Mouse (Mus musculus) lung, embryonic 16.5 days (tissue): ENCODE measurements around the gene 1700113H08Rik. TPM values are rescaled to one million over a fixed set of nuclear protein-coding genes. Genes with fewer than 3 reads are reported as not detected.

ENCODE experiments used
- ATAC-seq: fragments of 200-750 bp; cut with Nextera tagmentation; 2 replicates; pipeline ENCODE4 v1.8.0; 2017; ENCODE audit warnings: low read depth, mild to moderate bottlenecking, moderate library complexity
- H3K27ac ChIP-seq: fragments of 300-500 bp; sonication (generic); 2 replicates; pipeline ENCODE4 v1.5.1; 2014; ENCODE audit warnings: mild to moderate bottlenecking, control low read depth, low read length
- H3K27me3 ChIP-seq: fragments of 300-500 bp; sonication (generic); 2 replicates; pipeline ENCODE4 v1.6.1; 2014; ENCODE audit warnings: low read depth, low read length, mixed read lengths; ENCODE audit not compliant: control insufficient read depth, insufficient read depth
- H3K36me3 ChIP-seq: fragments of 300-500 bp; sonication (generic); 2 replicates; pipeline ENCODE4 v1.6.1; 2014; ENCODE audit warnings: low read length; ENCODE audit not compliant: control insufficient read depth, insufficient read depth
- H3K4me1 ChIP-seq: fragments of 300-500 bp; sonication (generic); replicated peaks from 2 replicates; pipeline ENCODE4 v1.6.1; 2014; ENCODE audit warnings: low read length, mixed read lengths; ENCODE audit not compliant: control insufficient read depth, insufficient read depth
- H3K4me2 ChIP-seq: fragments of 300-500 bp; sonication (generic); 2 replicates; pipeline ENCODE4 v1.6.1; 2014; ENCODE audit warnings: low read depth, low read length, control low read depth
- H3K4me3 ChIP-seq: fragments of 300-500 bp; sonication (generic); 2 replicates; pipeline ENCODE4 v1.5.1; 2014; ENCODE audit warnings: mild to moderate bottlenecking, low read length, control low read depth
- H3K9ac ChIP-seq: fragments of 300-500 bp; sonication (generic); 2 replicates; pipeline ENCODE4 v1.6.1; 2014; ENCODE audit warnings: low read length, control low read depth
- H3K9me3 ChIP-seq: fragments of 300-500 bp; sonication (generic); 2 replicates; pipeline ENCODE4 v1.6.1; 2016; ENCODE audit warnings: low read length; ENCODE audit not compliant: control insufficient read depth
- WGBS: fragments of 180-500 bp; shearing (Covaris S2); extraction: QIAGEN DNeasy Blood & Tissue Kit; methylation state at CpG from one replicate; pipeline ENCODE4 v1.1.7; 2014; 5-methylcytosine and 5-hydroxymethylcytosine counted together
- polyA plus RNA-seq: library from polyadenylated mRNA; unstranded; fragments of >200 nt; fragmentation: Nextera tagmentation; extraction: Ambion mirVana; gene quantifications from 2 replicates; pipeline ENCODE4 v1.2.1, GENCODE M21; 2015

Gene 1700113H08Rik
- polyA plus RNA-seq, 1 experiment from 2014 or later: not detected

DNA sequence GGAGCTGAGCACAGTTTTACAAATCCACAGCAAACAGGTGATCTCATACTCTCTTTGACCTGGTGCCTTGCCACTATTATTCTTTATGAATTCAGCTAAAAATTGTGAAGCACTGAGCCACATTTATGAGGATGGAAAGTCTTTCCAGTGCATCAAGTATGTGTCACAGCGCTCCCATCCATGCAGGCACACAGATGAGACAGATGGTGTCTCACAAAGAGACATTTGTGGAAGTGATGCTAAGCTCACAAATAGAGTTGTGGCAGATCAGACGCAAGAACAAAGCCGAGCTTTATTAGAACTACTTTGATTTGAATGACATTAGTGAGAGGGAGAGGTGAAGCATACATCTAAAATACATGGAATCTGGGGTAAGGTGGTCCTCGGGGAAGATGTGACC lies 153.2 kb downstream of the 1700113H08Rik start:
- Histone ChIP-seq H3K27me3 (no peaks in the 10 kb centered on the region), H3K4me2 (no peak overlapping the region), H3K9ac (no peak overlapping the region), H3K36me3 (no peaks in the 10 kb centered on the region), H3K4me3 (no peak overlapping the region), H3K4me1 (no peaks in the 10 kb centered on the region), H3K27ac (no peak overlapping the region), H3K9me3 (no peaks in the 10 kb centered on the region)
- 82% methylated on average over 4 of the region's 4 CpGs for WGBS
- ATAC-seq: no peak

DNA sequence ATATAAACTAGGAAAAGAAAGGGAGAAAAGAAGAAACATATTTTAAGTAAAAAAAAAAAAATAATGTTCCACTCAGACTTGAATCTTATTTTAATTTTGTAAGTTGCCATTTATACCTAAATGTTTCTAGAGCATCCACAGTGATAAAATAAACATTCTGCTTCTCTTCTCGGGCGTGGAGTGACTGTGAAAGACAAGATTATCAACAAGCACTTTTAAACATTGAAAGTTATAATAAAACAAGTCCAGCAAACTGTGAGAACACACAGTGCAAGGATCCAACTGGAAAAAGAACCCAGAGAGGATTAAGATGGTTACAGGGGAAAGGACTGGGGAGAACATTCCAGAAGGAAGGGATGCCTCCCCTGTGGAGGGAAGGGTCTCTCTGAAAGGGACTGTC lies 155.0 kb downstream of the 1700113H08Rik start:
- ATAC-seq: no peak
- 34% methylated on average over 2 of the region's 2 CpGs for WGBS
- Histone ChIP-seq H3K4me2 (no peak overlapping the region), H3K27me3 (no peaks in the 10 kb centered on the region), H3K4me3 (no peak overlapping the region), H3K36me3 (no peaks in the 10 kb centered on the region), H3K27ac (no peak overlapping the region), H3K9ac (no peak overlapping the region), H3K9me3 (no peaks in the 10 kb centered on the region), H3K4me1 (no peaks in the 10 kb centered on the region)

- no peak overlapping the region for H3K4me3 ChIP-seq
- ATAC-seq: no peak
- H3K9ac ChIP-seq: no peak overlapping the region
- H3K4me1 ChIP-seq: no peaks in the 10 kb centered on the region
- no peak overlapping the region for H3K4me2 ChIP-seq
- no peaks in the 10 kb centered on the region for H3K36me3 ChIP-seq
- 55% methylated on average over 31 of the region's 31 CpGs for WGBS
- H3K9me3 ChIP-seq: no peaks in the 10 kb centered on the region
- H3K27ac ChIP-seq: no peak overlapping the region
- H3K27me3 ChIP-seq: no peaks in the 10 kb centered on the region
Observed at GRCm38 (mm10) chr10:87230071-87230910, 172.4 kb downstream of the 1700113H08Rik start.

- no peak overlapping the region for H3K9ac ChIP-seq
- H3K9me3 ChIP-seq: no peaks in the 10 kb centered on the region
- no peak overlapping the region for H3K4me3 ChIP-seq
- 75% methylated on average over 9 of the region's 9 CpGs for WGBS
- H3K27me3 ChIP-seq: no peaks in the 10 kb centered on the region
- no peaks in the 10 kb centered on the region for H3K36me3 ChIP-seq
- no peak overlapping the region for H3K4me2 ChIP-seq
- ATAC-seq: no peak
- no peaks in the 10 kb centered on the region for H3K4me1 ChIP-seq
- H3K27ac ChIP-seq: no peak overlapping the region
Observed at GRCm38 (mm10) chr10:87239332-87240008, 181.6 kb downstream of the 1700113H08Rik start.

DNA sequence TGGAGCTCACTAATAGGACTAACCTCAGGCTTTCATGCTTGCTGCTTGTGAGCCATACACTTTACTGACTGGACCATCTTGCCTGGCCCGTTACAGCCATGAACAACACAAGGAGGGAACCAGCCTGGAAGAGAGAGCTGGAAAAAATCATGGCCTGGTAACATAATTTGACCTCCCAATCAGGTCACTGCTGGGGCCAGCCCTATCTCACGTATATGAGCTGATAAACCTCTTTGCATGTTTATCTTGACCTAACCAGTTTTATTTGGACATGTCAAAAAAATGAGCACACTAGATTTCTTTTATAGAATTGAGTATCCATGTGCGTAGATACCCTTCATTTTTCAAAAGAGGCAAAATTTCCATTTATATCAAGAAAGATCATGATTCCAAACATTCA lies 213.9 kb downstream of the 1700113H08Rik start:
- 45% methylated on average over 3 of the region's 3 CpGs for WGBS
- Histone ChIP-seq H3K4me3 (no peak overlapping the region), H3K27ac (no peak overlapping the region), H3K9ac (no peak overlapping the region), H3K36me3 (no peaks in the 10 kb centered on the region), H3K27me3 (no peaks in the 10 kb centered on the region), H3K9me3 (no peaks in the 10 kb centered on the region), H3K4me1 (no peaks in the 10 kb centered on the region), H3K4me2 (no peak overlapping the region)
- ATAC-seq: no peak

DNA sequence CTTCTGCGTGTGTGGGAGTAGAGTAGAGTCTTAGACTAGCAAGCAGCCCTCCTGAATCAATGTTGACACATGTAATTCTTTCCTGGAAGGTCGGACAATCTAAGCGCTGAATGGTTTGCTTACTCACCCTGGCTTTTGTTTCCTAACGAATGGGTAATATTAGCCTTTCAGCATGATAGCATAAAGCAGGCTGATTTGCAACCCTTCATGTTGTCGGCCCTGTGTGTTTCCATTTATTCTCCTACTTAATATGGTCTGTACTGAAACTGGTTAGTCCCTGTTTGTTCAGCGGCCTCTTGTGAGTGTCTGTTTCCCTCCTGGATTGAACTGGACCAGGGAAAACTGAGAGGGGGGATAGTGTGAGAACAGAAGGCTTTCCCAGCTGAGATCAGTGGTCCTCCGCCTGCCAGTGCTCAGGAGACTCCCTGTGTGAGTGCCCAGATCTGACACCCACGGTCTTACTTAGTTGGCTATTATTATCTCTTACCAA lies 214.3 kb downstream of the 1700113H08Rik start:
- 0 out of 2 replicates have a peak, but pooled peaks have one; percentile 17 for ATAC-seq
- WGBS: 51% methylated on average over 8 of the region's 8 CpGs
- Histone ChIP-seq H3K27me3 (no peaks in the 10 kb centered on the region), H3K4me2 (no peak overlapping the region), H3K36me3 (no peaks in the 10 kb centered on the region), H3K4me1 (no peaks in the 10 kb centered on the region), H3K9me3 (no peaks in the 10 kb centered on the region), H3K27ac (no peak overlapping the region), H3K9ac (no peak overlapping the region), H3K4me3 (no peak overlapping the region)

DNA sequence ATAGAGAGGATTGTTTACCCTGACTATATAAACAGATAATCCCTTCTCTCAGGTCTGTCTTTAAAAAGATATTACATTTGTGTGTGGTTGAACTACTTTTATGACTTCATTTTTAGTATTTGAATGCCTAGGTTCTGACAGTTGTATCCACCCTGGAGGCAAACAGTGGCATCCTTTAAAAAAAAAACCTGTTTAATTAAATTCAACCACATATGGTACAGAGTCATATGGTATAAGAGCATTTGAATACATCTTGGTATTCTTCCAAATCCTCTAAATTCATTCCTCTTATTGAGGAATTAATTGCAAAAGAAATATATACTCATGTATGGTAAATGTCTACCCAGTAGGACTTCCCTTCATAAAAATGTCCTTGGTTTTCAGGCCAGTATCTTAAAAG lies 217.2 kb downstream of the 1700113H08Rik start:
- Histone ChIP-seq H3K9me3 (no peaks in the 10 kb centered on the region), H3K36me3 (no peaks in the 10 kb centered on the region), H3K9ac (no peak overlapping the region), H3K27me3 (no peaks in the 10 kb centered on the region), H3K4me3 (no peak overlapping the region), H3K27ac (no peak overlapping the region), H3K4me2 (no peak overlapping the region), H3K4me1 (no peaks in the 10 kb centered on the region)
- no peak for ATAC-seq

Other genes starting within 250 kb of the 1700113H08Rik start
- gene Stab2, start 50.0 kb upstream of the 1700113H08Rik start, polyA plus RNA-seq: 6.8 and 9.8 TPM in 2 replicates